ENCODE assay signal across 19 mouse cellular contexts in genomic region chr9:99388078-99388477, GRCm38 (mm10). TPM values are rescaled to one million over a fixed set of nuclear protein-coding genes. Genes with fewer than 3 reads are reported as not detected.
A peak's percentile ranks its signal among the peaks of the same experiment; 100 is the strongest.
DNase-seq lines count a peak whose midpoint lies in the region; ATAC-seq and TF ChIP-seq lines count a peak whose summit lies in the region.
"Had no signal": no experiment of that assay in that cellular context is flagged by ENCODE, and none has a peak within 500 bp of the region (broad histone marks: within the 10 kb centered on the region; RNA-seq: fewer than 3 reads in every experiment).

No protein-coding gene starts in this region.

- H3K36me3 ChIP-seq in forebrain, embryonic 16.5 days (ENCODE audit: control insufficient read depth, insufficient read depth): peaks cover 8% of the 10 kb centered on the region; the same call in 1 of the 2 replicates
- H3K36me3 ChIP-seq in forebrain, embryonic 12.5 days (replicated peaks): peaks cover 20% of the 10 kb centered on the region
- H3K36me3 ChIP-seq in hindbrain, postnatal 0 days (ENCODE audit: insufficient read depth, low read length): peaks cover 6% of the 10 kb centered on the region; the same call in 1 of the 2 replicates
- H3K36me3 ChIP-seq in hindbrain, embryonic 12.5 days: peaks cover 39% of the 10 kb centered on the region
- peaks cover 11% of the 10 kb centered on the region; the same call in 1 of the 2 replicates for H3K36me3 ChIP-seq in midbrain, embryonic 15.5 days (replicated peaks)

- no peak overlapping the region for H3K4me3 ChIP-seq in forebrain, embryonic 16.5 days (replicated peaks; ENCODE audit: low read length)
- no peak overlapping the region for H3K4me3 ChIP-seq in forebrain, embryonic 12.5 days (replicated peaks)
- H3K4me3 ChIP-seq in hindbrain, postnatal 0 days (ENCODE audit: low read length): no peak overlapping the region
- H3K4me3 ChIP-seq in hindbrain, embryonic 12.5 days: no peak overlapping the region
- H3K4me3 ChIP-seq in midbrain, embryonic 15.5 days: no peak overlapping the region
- H3K4me3 ChIP-seq: embryonic facial prominence, embryonic 12.5 days; limb, embryonic 12.5 days; midbrain, embryonic 12.5 days had no signal

- TF ChIP-seq CTCF in hindbrain, postnatal 0 days (IDR thresholded peaks at IDR 0.05; ENCODE audit: low read depth): no peak

- H3K9ac ChIP-seq in forebrain, embryonic 16.5 days (replicated peaks; ENCODE audit: low read depth, low read length): no peak overlapping the region
- no peak overlapping the region for H3K9ac ChIP-seq in forebrain, embryonic 12.5 days
- no peak overlapping the region for H3K9ac ChIP-seq in hindbrain, postnatal 0 days (replicated peaks; ENCODE audit: low read length)
- no peak overlapping the region for H3K9ac ChIP-seq in hindbrain, embryonic 12.5 days
- H3K9ac ChIP-seq in midbrain, embryonic 15.5 days: no peak overlapping the region
- H3K9ac ChIP-seq: embryonic facial prominence, embryonic 12.5 days; limb, embryonic 12.5 days; liver, postnatal 0 days; midbrain, embryonic 12.5 days had no signal

- no peak overlapping the region for H3K4me2 ChIP-seq in forebrain, embryonic 16.5 days (ENCODE audit: low read length)
- H3K4me2 ChIP-seq in forebrain, embryonic 12.5 days: no peak overlapping the region
- H3K4me2 ChIP-seq in hindbrain, postnatal 0 days (ENCODE audit: low read depth, low read length): no peak overlapping the region
- H3K4me2 ChIP-seq in hindbrain, embryonic 12.5 days (replicated peaks): no peak overlapping the region
- no peak overlapping the region for H3K4me2 ChIP-seq in midbrain, embryonic 15.5 days
- H3K4me2 ChIP-seq: embryonic facial prominence, embryonic 12.5 days; limb, embryonic 12.5 days; liver, embryonic 11.5 days; midbrain, embryonic 12.5 days had no signal

- peak; percentile 74 for ATAC-seq in forebrain, embryonic 16.5 days
- ATAC-seq in forebrain, embryonic 12.5 days (ENCODE audit: low FRiP score): no peak
- peak; percentile 89 for ATAC-seq in hindbrain, postnatal 0 days
- ATAC-seq in hindbrain, embryonic 12.5 days (ENCODE audit: low FRiP score): no peak
- peak; percentile 46 for ATAC-seq in midbrain, embryonic 15.5 days (replicated peaks)
- ATAC-seq: inflammation-experienced regulatory T-cells, adult 6 months; liver, postnatal 0 days; lung, postnatal 0 days had no signal

- WGBS in forebrain, embryonic 16.5 days: 64% methylated on average over 5 of the region's 5 CpGs
- 82% methylated on average over 5 of the region's 5 CpGs for WGBS in forebrain, embryonic 12.5 days
- WGBS in hindbrain, postnatal 0 days: 40% methylated on average over 5 of the region's 5 CpGs
- WGBS in hindbrain, embryonic 12.5 days: 72% methylated on average over 5 of the region's 5 CpGs
- 70% methylated on average over 5 of the region's 5 CpGs for WGBS in midbrain, embryonic 15.5 days

- peaks cover 3% of the 10 kb centered on the region; the same call in 1 of the 2 replicates for H3K4me1 ChIP-seq in forebrain, embryonic 16.5 days (replicated peaks; ENCODE audit: control insufficient read depth, insufficient read depth, low read length)
- H3K4me1 ChIP-seq in forebrain, embryonic 12.5 days: no peaks in the 10 kb centered on the region
- peaks cover 7% of the 10 kb centered on the region; the same call in 1 of the 2 replicates for H3K4me1 ChIP-seq in hindbrain, postnatal 0 days (ENCODE audit: insufficient read depth, low read length)
- H3K4me1 ChIP-seq in hindbrain, embryonic 12.5 days: no peaks in the 10 kb centered on the region
- no peaks in the 10 kb centered on the region for H3K4me1 ChIP-seq in midbrain, embryonic 15.5 days
- H3K4me1 ChIP-seq: embryonic facial prominence, embryonic 12.5 days; limb, embryonic 12.5 days; midbrain, embryonic 12.5 days had no signal

- peak; percentile 75 for DNase-seq in hindbrain, postnatal 0 days (ENCODE audit: low spot score)
- DNase-seq in left cerebral cortex, postnatal 4 days: peak; percentile 66
- no peak for DNase-seq in left cerebral cortex, adult 11 months (ENCODE audit: low spot score)
- no peak for DNase-seq in lung, postnatal 4 days
- DNase-seq: cerebellum, adult 9-11 months; kidney, adult 18-20 months; kidney, postnatal 4 days; liver, postnatal 0 days had no signal

- no peaks in the 10 kb centered on the region for H3K9me3 ChIP-seq in forebrain, embryonic 16.5 days (ENCODE audit: control insufficient read depth, low read length)
- no peaks in the 10 kb centered on the region for H3K9me3 ChIP-seq in forebrain, embryonic 12.5 days
- no peaks in the 10 kb centered on the region for H3K9me3 ChIP-seq in hindbrain, postnatal 0 days (ENCODE audit: low read length)
- H3K9me3 ChIP-seq in hindbrain, embryonic 12.5 days (replicated peaks): no peaks in the 10 kb centered on the region
- H3K9me3 ChIP-seq in midbrain, embryonic 15.5 days: no peaks in the 10 kb centered on the region
- H3K9me3 ChIP-seq: embryonic facial prominence, embryonic 12.5 days; limb, embryonic 12.5 days; midbrain, embryonic 12.5 days had no signal

- H3K27me3 ChIP-seq in forebrain, embryonic 16.5 days (replicated peaks; ENCODE audit: control insufficient read depth, insufficient read depth, low read length): no peaks in the 10 kb centered on the region
- no peaks in the 10 kb centered on the region for H3K27me3 ChIP-seq in forebrain, embryonic 12.5 days
- H3K27me3 ChIP-seq in hindbrain, postnatal 0 days (ENCODE audit: insufficient read depth, low read length): no peaks in the 10 kb centered on the region
- H3K27me3 ChIP-seq in hindbrain, embryonic 12.5 days: no peaks in the 10 kb centered on the region
- H3K27me3 ChIP-seq in midbrain, embryonic 15.5 days (replicated peaks): no peaks in the 10 kb centered on the region
- H3K27me3 ChIP-seq: embryonic facial prominence, embryonic 12.5 days; limb, embryonic 12.5 days; midbrain, embryonic 12.5 days had no signal

- no peak overlapping the region for H3K27ac ChIP-seq in forebrain, embryonic 16.5 days (ENCODE audit: low read length)
- H3K27ac ChIP-seq in forebrain, embryonic 12.5 days: no peak overlapping the region
- peak overlapping the region; percentile 78 for H3K27ac ChIP-seq in hindbrain, postnatal 0 days
- no peak overlapping the region for H3K27ac ChIP-seq in hindbrain, embryonic 12.5 days
- 0 out of 2 replicates have a peak overlapping the region, but pooled peaks have one; percentile 20 for H3K27ac ChIP-seq in midbrain, embryonic 15.5 days
- H3K27ac ChIP-seq: embryonic facial prominence, embryonic 12.5 days; midbrain, embryonic 12.5 days had no signal

- intact Hi-C loops in left cerebral cortex, postnatal 4 days (cut with DNase I): no loop called here

RNA-seq across cellular contexts. Expression of gene Esyt3, which starts 29.7 kb away (rescaled TPM):
- polyA plus RNA-seq in forebrain, embryonic 16.5 days (2015; fragmentation: Nextera tagmentation; extraction: Ambion mirVana): 0.55 and 0.66 TPM in 2 replicates
- polyA plus RNA-seq in forebrain, embryonic 12.5 days (2016; fragmentation: Nextera tagmentation; extraction: Ambion mirVana): 0.22 and 0.26 TPM in 2 replicates
- total RNA-seq in hindbrain, postnatal 0 days (2014; rRNA removed): 0.72 and 1.3 TPM in 2 replicates
- 0.68 and 1.00 TPM in 2 replicates for polyA plus RNA-seq in hindbrain, postnatal 0 days (2015; fragmentation: Nextera tagmentation; extraction: Ambion mirVana)
- 0.27 and 0.52 TPM in 2 replicates for polyA plus RNA-seq in hindbrain, embryonic 12.5 days (2016; fragmentation: Nextera tagmentation; extraction: Ambion mirVana)
- total RNA-seq in left cerebral cortex, postnatal 4 days (2021): 1 to 10 TPM; 1.6 to 3.3 TPM
- 0.63 and 0.75 TPM in 2 replicates for polyA plus RNA-seq in midbrain, embryonic 15.5 days (2015; fragmentation: Nextera tagmentation; extraction: Ambion mirVana)
- total RNA-seq: gastrocnemius, adult 18-20 months had no signal

RNA-seq across cellular contexts. Expression of gene Mras, which starts 49.1 kb away (rescaled TPM):
- polyA plus RNA-seq in forebrain, embryonic 16.5 days (2015; fragmentation: Nextera tagmentation; extraction: Ambion mirVana): 47.5 and 48.3 TPM in 2 replicates
- polyA plus RNA-seq in forebrain, embryonic 12.5 days (2016; fragmentation: Nextera tagmentation; extraction: Ambion mirVana): 23.8 and 26.3 TPM in 2 replicates
- total RNA-seq in hindbrain, postnatal 0 days (2014; rRNA removed): 75.5 and 95.2 TPM in 2 replicates
- 66.9 and 74.0 TPM in 2 replicates for polyA plus RNA-seq in hindbrain, postnatal 0 days (2015; fragmentation: Nextera tagmentation; extraction: Ambion mirVana)
- 28.1 and 36.2 TPM in 2 replicates for polyA plus RNA-seq in hindbrain, embryonic 12.5 days (2016; fragmentation: Nextera tagmentation; extraction: Ambion mirVana)
- 10 to 100 TPM; 66.3 to 72.2 TPM for total RNA-seq in left cerebral cortex, postnatal 4 days (2021)
- 64.2 and 64.3 TPM in 2 replicates for polyA plus RNA-seq in midbrain, embryonic 15.5 days (2015; fragmentation: Nextera tagmentation; extraction: Ambion mirVana)

Comparison
In these comparisons a context has a peak if more than half of its experiments do, and no peak if none do; other contexts are left out.
1. ATAC-seq: peak in forebrain, embryonic 16.5 days (single experiment), hindbrain, postnatal 0 days (single experiment) and midbrain, embryonic 15.5 days (single experiment); none in forebrain, embryonic 12.5 days (single experiment) and hindbrain, embryonic 12.5 days (single experiment).
2. H3K27ac ChIP-seq: peak in hindbrain, postnatal 0 days (single experiment) and midbrain, embryonic 15.5 days (single experiment); none in forebrain, embryonic 16.5 days (single experiment), forebrain, embryonic 12.5 days (single experiment) and hindbrain, embryonic 12.5 days (single experiment).
3. DNase-seq: peak in hindbrain, postnatal 0 days (single experiment) and left cerebral cortex, postnatal 4 days (single experiment); none in left cerebral cortex, adult 11 months (single experiment) and lung, postnatal 4 days (0 of 2).